ENCODE assay signal across 10 mouse cellular contexts in the genomic region with DNA sequence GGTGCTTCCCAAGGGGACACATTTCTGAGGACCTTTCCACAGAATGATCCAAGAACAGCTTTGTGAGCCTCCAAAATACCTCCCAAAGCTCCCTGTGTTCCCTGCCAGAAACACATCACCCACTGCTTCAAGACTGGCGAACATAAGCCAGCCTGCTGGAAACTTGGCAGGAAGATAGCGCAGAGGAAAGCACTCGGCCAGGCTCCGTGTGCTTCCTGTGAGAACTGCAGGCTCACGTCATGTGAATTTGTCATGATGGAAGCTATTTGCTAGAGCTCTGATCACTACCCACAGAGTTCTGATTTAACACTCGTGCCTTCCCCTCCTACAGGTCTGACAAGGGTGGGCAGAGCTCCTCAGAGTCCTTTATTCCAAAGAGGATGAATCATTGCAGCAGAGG. TPM values are rescaled to one million over a fixed set of nuclear protein-coding genes. Genes with fewer than 3 reads are reported as not detected.
DNase-seq lines count a peak whose midpoint lies in the region; ATAC-seq and TF ChIP-seq lines count a peak whose summit lies in the region.
"Had no signal": no experiment of that assay in that cellular context is flagged by ENCODE, and none has a peak within 500 bp of the region (broad histone marks: within the 10 kb centered on the region; RNA-seq: fewer than 3 reads in every experiment).

No protein-coding gene starts in this region.

- intact Hi-C loops in gastrocnemius, postnatal 36 days (cut with DNase I), result no loop called here

- no peak for ATAC-seq in intestine, embryonic 14.5 days (replicated peaks; ENCODE audit: low FRiP score, low TSS enrichment, low read depth)
- ATAC-seq in intestine, postnatal 0 days, result no peak
- ATAC-seq in megakaryocyte, adult 5-6 weeks (ENCODE audit: poor library complexity, severe bottlenecking), result no peak
- no peak for ATAC-seq in midbrain, embryonic 13.5 days

- peaks cover 13% of the 10 kb centered on the region for H3K4me1 ChIP-seq in intestine, embryonic 14.5 days (replicated peaks; ENCODE audit: control insufficient read depth, insufficient read depth, low read length)
- H3K4me1 ChIP-seq in intestine, postnatal 0 days (replicated peaks; ENCODE audit: control insufficient read depth, insufficient read depth, low read length), result no peaks in the 10 kb centered on the region
- peaks cover 18% of the 10 kb centered on the region for H3K4me1 ChIP-seq in midbrain, embryonic 13.5 days (replicated peaks)

- no peak for TF ChIP-seq CTCF in intestine, postnatal 0 days (IDR thresholded peaks at IDR 0.05; ENCODE audit: low read depth)

- no peak overlapping the region for H3K4me3 ChIP-seq in intestine, embryonic 14.5 days (ENCODE audit: low read depth, low read length)
- no peak overlapping the region for H3K4me3 ChIP-seq in intestine, postnatal 0 days (ENCODE audit: low read depth, low read length)
- H3K4me3 ChIP-seq in midbrain, embryonic 13.5 days (replicated peaks), result no peak overlapping the region
- H3K4me3 ChIP-seq: midbrain, embryonic 12.5 days had no signal

- no peak overlapping the region for H3K9ac ChIP-seq in intestine, embryonic 14.5 days (ENCODE audit: low read length)
- H3K9ac ChIP-seq in intestine, postnatal 0 days (ENCODE audit: low read depth, low read length), result no peak overlapping the region
- H3K9ac ChIP-seq in midbrain, embryonic 13.5 days (replicated peaks), result no peak overlapping the region
- H3K9ac ChIP-seq: midbrain, embryonic 12.5 days had no signal

- no peak for DNase-seq in intestine, embryonic 14.5 days (ENCODE audit: low spot score)
- peak; percentile 73 to 84 for DNase-seq in cerebellum, adult 18-20 months
- DNase-seq in gastrocnemius, postnatal 36 days, result peak; percentile 23 to 33
- DNase-seq in left cerebral cortex, adult 18-20 months (ENCODE audit: low spot score in 2 of 2), result peak; percentile 74 to 83
- peak; percentile 78 to 90 for DNase-seq in right cerebral cortex, postnatal 36 days (ENCODE audit: low spot score in 2 of 2)

- no peaks in the 10 kb centered on the region for H3K36me3 ChIP-seq in intestine, embryonic 14.5 days (ENCODE audit: control insufficient read depth, insufficient read depth, low read length)
- H3K36me3 ChIP-seq in intestine, postnatal 0 days (ENCODE audit: control insufficient read depth, insufficient read depth), result peaks cover 2% of the 10 kb centered on the region; the same call in 1 of the 2 replicates
- no peaks in the 10 kb centered on the region for H3K36me3 ChIP-seq in midbrain, embryonic 13.5 days
- H3K36me3 ChIP-seq: midbrain, embryonic 12.5 days had no signal

- no peak overlapping the region for H3K4me2 ChIP-seq in intestine, embryonic 14.5 days (ENCODE audit: low read length)
- H3K4me2 ChIP-seq in intestine, postnatal 0 days (replicated peaks; ENCODE audit: low read depth), result no peak overlapping the region
- H3K4me2 ChIP-seq in midbrain, embryonic 13.5 days (replicated peaks), result no peak overlapping the region
- H3K4me2 ChIP-seq: midbrain, embryonic 12.5 days had no signal

- H3K9me3 ChIP-seq in intestine, embryonic 14.5 days (ENCODE audit: control insufficient read depth, low read length), result no peaks in the 10 kb centered on the region
- H3K9me3 ChIP-seq in intestine, postnatal 0 days (ENCODE audit: control insufficient read depth), result no peaks in the 10 kb centered on the region
- H3K9me3 ChIP-seq in midbrain, embryonic 13.5 days, result no peaks in the 10 kb centered on the region
- H3K9me3 ChIP-seq: midbrain, embryonic 12.5 days had no signal

- H3K27me3 ChIP-seq in intestine, embryonic 14.5 days (replicated peaks; ENCODE audit: control insufficient read depth, insufficient read depth, low read length), result no peaks in the 10 kb centered on the region
- no peaks in the 10 kb centered on the region for H3K27me3 ChIP-seq in intestine, postnatal 0 days (replicated peaks; ENCODE audit: control insufficient read depth, insufficient read depth, low read length)
- no peaks in the 10 kb centered on the region for H3K27me3 ChIP-seq in midbrain, embryonic 13.5 days
- H3K27me3 ChIP-seq: midbrain, embryonic 12.5 days had no signal

- H3K27ac ChIP-seq in intestine, embryonic 14.5 days (ENCODE audit: low read depth), result 0 out of 2 replicates have a peak overlapping the region, but pooled peaks have one; percentile 22
- no peak overlapping the region for H3K27ac ChIP-seq in intestine, postnatal 0 days (ENCODE audit: low read depth, low read length)
- no peak overlapping the region for H3K27ac ChIP-seq in midbrain, embryonic 13.5 days
- H3K27ac ChIP-seq: midbrain, embryonic 12.5 days had no signal

- WGBS in intestine, embryonic 14.5 days, result 48% methylated on average over 6 of the region's 6 CpGs
- WGBS in intestine, postnatal 0 days, result 64% methylated on average over 6 of the region's 6 CpGs
- 89% methylated on average over 6 of the region's 6 CpGs for WGBS in midbrain, embryonic 13.5 days

RNA-seq across cellular contexts. Expression of gene Galm, which starts 38.5 kb away (rescaled TPM):
- polyA plus RNA-seq in intestine, embryonic 14.5 days (2014; fragmentation: Nextera tagmentation; extraction: Ambion mirVana), result 35.1 and 38.4 TPM in 2 replicates
- polyA plus RNA-seq in intestine, postnatal 0 days (2015; fragmentation: Nextera tagmentation; extraction: Ambion mirVana), result 73.5 and 86.6 TPM in 2 replicates
- total RNA-seq in gastrocnemius, postnatal 36 days (2021), result 1 to 10 TPM; 1.8 to 2.2 TPM
- 1 to 10 TPM; 2.3 to 2.8 TPM for total RNA-seq in left cerebral cortex, adult 18-20 months (2021)
- total RNA-seq in megakaryocyte, adult 5-6 weeks (2015), result 6.3 and 8.2 TPM in 2 replicates
- 3.0 and 5.1 TPM in 2 replicates for total RNA-seq in megakaryocyte, adult 5-6 weeks (2017)
- polyA plus RNA-seq in midbrain, embryonic 13.5 days (2015; fragmentation: Nextera tagmentation; extraction: Ambion mirVana), result 2.5 and 2.6 TPM in 2 replicates
- total RNA-seq: MEL had no signal

RNA-seq across cellular contexts. Expression of gene Srsf7, which starts 41.4 kb away (rescaled TPM):
- 603 and 665 TPM in 2 replicates for polyA plus RNA-seq in intestine, embryonic 14.5 days (2014; fragmentation: Nextera tagmentation; extraction: Ambion mirVana)
- polyA plus RNA-seq in intestine, postnatal 0 days (2015; fragmentation: Nextera tagmentation; extraction: Ambion mirVana), result 169 and 174 TPM in 2 replicates
- 10 to 100 TPM; 22.9 to 27.4 TPM for total RNA-seq in gastrocnemius, postnatal 36 days (2021)
- total RNA-seq in left cerebral cortex, adult 18-20 months (2021), result 100 to 1,000 TPM; 120 to 125 TPM
- 288 and 324 TPM in 2 replicates for total RNA-seq in megakaryocyte, adult 5-6 weeks (2015)
- 271 and 290 TPM in 2 replicates for total RNA-seq in megakaryocyte, adult 5-6 weeks (2017)
- 565 and 592 TPM in 2 replicates for polyA plus RNA-seq in midbrain, embryonic 13.5 days (2015; fragmentation: Nextera tagmentation; extraction: Ambion mirVana)

RNA-seq across cellular contexts. Expression of gene Ttc39d, which starts 41.5 kb away (rescaled TPM):
- 0.12 TPM in 1 of 2 replicates, not detected in the other for polyA plus RNA-seq in intestine, embryonic 14.5 days (2014; fragmentation: Nextera tagmentation; extraction: Ambion mirVana)
- polyA plus RNA-seq in intestine, postnatal 0 days (2015; fragmentation: Nextera tagmentation; extraction: Ambion mirVana), result 0.07 TPM in 1 of 2 replicates, not detected in the other
- total RNA-seq in gastrocnemius, postnatal 36 days (2021), result not detected
- under 1 TPM in 1 of 2 experiments, not detected in 1; 0.14 TPM for total RNA-seq in left cerebral cortex, adult 18-20 months (2021)
- not detected in 2 replicates for total RNA-seq in megakaryocyte, adult 5-6 weeks (2015)
- total RNA-seq in megakaryocyte, adult 5-6 weeks (2017), result 0.15 TPM in 1 of 2 replicates, not detected in the other
- polyA plus RNA-seq in midbrain, embryonic 13.5 days (2015; fragmentation: Nextera tagmentation; extraction: Ambion mirVana), result 0.07 and 0.23 TPM in 2 replicates
- total RNA-seq: MEL had no signal

RNA-seq across cellular contexts. Expression of gene Gemin6, which starts 58.5 kb away (rescaled TPM):
- 49.7 and 49.8 TPM in 2 replicates for polyA plus RNA-seq in intestine, embryonic 14.5 days (2014; fragmentation: Nextera tagmentation; extraction: Ambion mirVana)
- 15.0 and 15.9 TPM in 2 replicates for polyA plus RNA-seq in intestine, postnatal 0 days (2015; fragmentation: Nextera tagmentation; extraction: Ambion mirVana)
- 1 to 10 TPM; 4.4 to 6.3 TPM for total RNA-seq in gastrocnemius, postnatal 36 days (2021)
- 1 to 10 TPM; 3.9 to 5.9 TPM for total RNA-seq in left cerebral cortex, adult 18-20 months (2021)
- total RNA-seq in megakaryocyte, adult 5-6 weeks (2015), result 13.7 and 21.6 TPM in 2 replicates
- 13.4 and 16.2 TPM in 2 replicates for total RNA-seq in megakaryocyte, adult 5-6 weeks (2017)
- 24.3 and 25.7 TPM in 2 replicates for polyA plus RNA-seq in midbrain, embryonic 13.5 days (2015; fragmentation: Nextera tagmentation; extraction: Ambion mirVana)

Comparison
In these comparisons a context has a peak if more than half of its experiments do, and no peak if none do; other contexts are left out.
1. RNA of gene Srsf7, which starts 41.4 kb away (total RNA-seq): 271 to 324 TPM in megakaryocyte, adult 5-6 weeks and 120 to 125 TPM in left cerebral cortex, adult 18-20 months; 22.9 to 27.4 TPM in gastrocnemius, postnatal 36 days; every median in the first group is over 4 times any median in the second.